Mouse (Mus musculus): Measurements from ENCODE around the gene Olfr25. TPM values are rescaled to one million over a fixed set of nuclear protein-coding genes. Genes with fewer than 3 reads are reported as not detected.

Olfr25 gene
- total RNA-seq (2021): not detected
- long read RNA-seq, experiment 1: 0 reads
- long read RNA-seq, experiment 2: 0 reads

GRCm38 (mm10) chr9:38328760-38329159 is at the start of gene Olfr25:
Gene Olfr25, plus strand, starts transcription at chr9:38329060.
- no peak within 1 kb of the TSS for H3K27ac ChIP-seq
- H3K4me3 ChIP-seq: no peak within 1 kb of the TSS
- no peak for TF ChIP-seq CTCF (conservative IDR thresholded peaks at IDR 0.05)
- DNase-seq (ENCODE audit: low spot score in 2 of 2): no peak

GRCm38 (mm10) chr9:38290807-38291206 is 38.1 kb upstream of the Olfr25 start, which contains the start of gene Olfr896-ps1:
Gene Olfr896-ps1, plus strand, starts transcription at chr9:38291107.
- DNase-seq (ENCODE audit: low spot score in 2 of 2): no peak
- no peak within 1 kb of the TSS for H3K27ac ChIP-seq
- H3K4me3 ChIP-seq: no peak within 1 kb of the TSS
- TF ChIP-seq CTCF (conservative IDR thresholded peaks at IDR 0.05): no peak

- H3K27ac ChIP-seq: no peak within 1 kb of the TSS
- TF ChIP-seq CTCF (conservative IDR thresholded peaks at IDR 0.05): no peak
- no peak for DNase-seq (ENCODE audit: low spot score in 2 of 2)
- H3K4me3 ChIP-seq: no peak within 1 kb of the TSS
These were observed 19.3 kb downstream of the Olfr25 start, which contains the start of gene Olfr898 for GRCm38 (mm10) chr9:38348111-38348510. Gene Olfr898, plus strand, starts transcription at chr9:38348411.

DNA sequence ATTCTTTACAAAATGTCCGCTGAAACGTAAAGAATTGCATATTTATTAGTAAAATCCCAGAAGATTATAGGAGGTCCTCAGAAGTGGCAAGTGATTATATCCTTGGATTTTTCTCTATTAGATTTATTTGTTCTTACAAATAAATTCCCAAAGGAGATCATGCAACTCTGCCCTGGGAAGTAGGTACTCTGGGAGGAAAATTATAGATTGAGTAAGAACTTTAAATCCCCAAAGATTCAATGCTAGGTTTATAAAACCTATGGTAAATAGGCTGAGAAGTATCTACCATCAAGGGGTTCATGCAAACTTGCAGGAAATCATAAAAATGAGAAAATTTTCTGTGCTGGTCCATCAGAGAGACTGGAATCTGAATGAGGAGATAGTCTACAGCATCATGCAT is 37.7 kb downstream of the Olfr25 start, which contains the start of gene Olfr250:
Olfr250 (plus strand) TSS at position 301 of the 400 bp plus-strand sequence.
- no peak for TF ChIP-seq CTCF (conservative IDR thresholded peaks at IDR 0.05)
- no peak for DNase-seq (ENCODE audit: low spot score in 2 of 2)
- no peak within 1 kb of the TSS for H3K27ac ChIP-seq
- H3K4me3 ChIP-seq: no peak within 1 kb of the TSS

DNA sequence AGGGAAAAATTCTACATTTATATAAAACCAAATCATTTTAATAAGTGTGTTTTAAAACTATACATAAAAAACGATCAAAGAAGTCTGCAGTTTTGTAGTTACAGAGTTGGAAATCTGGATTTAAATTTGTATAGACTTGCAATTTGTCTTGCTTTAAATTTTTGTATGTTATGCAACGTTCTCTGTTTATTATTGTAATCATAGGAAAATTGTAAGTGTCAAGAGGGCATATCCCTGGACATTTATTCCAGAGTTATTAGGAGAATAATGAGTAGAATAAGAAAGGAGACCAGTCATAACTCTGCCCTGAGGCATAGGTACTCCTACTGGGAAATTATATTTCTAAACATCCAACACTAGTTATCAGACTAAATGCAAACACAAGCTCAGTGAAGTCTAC is 47.9 kb downstream of the Olfr25 start, which contains the start of gene Olfr251:
Olfr251 (plus strand) TSS at position 301 of the 400 bp plus-strand sequence.
- DNase-seq (ENCODE audit: low spot score in 2 of 2): no peak
- no peak within 1 kb of the TSS for H3K4me3 ChIP-seq
- TF ChIP-seq CTCF (conservative IDR thresholded peaks at IDR 0.05): no peak
- no peak within 1 kb of the TSS for H3K27ac ChIP-seq

Other genes starting within 250 kb of the Olfr25 start
- gene Olfr887, start 245.0 kb upstream of the Olfr25 start, total RNA-seq (2021): not detected
- gene Olfr888, start 220.9 kb upstream of the Olfr25 start, total RNA-seq (2021): not detected
- gene Olfr889, start 213.9 kb upstream of the Olfr25 start, total RNA-seq (2021): not detected
- gene Olfr890, start 186.5 kb upstream of the Olfr25 start, total RNA-seq (2021): not detected
- not detected for gene Olfr891, start 148.2 kb upstream of the Olfr25 start, total RNA-seq (2021)
- gene Olfr893, start 120.7 kb upstream of the Olfr25 start, total RNA-seq (2021): not detected
- not detected for gene Olfr894, start 111.0 kb upstream of the Olfr25 start, total RNA-seq (2021)
- not detected for gene Olfr143, start 76.3 kb upstream of the Olfr25 start, total RNA-seq (2021)
- gene Olfr895, start 61.2 kb upstream of the Olfr25 start, total RNA-seq (2021): not detected
- not detected for gene Olfr896-ps1, start 38.0 kb upstream of the Olfr25 start, total RNA-seq (2021)
- gene Olfr898, start 19.4 kb downstream of the Olfr25 start, total RNA-seq (2021): not detected
- gene Olfr250, start 37.8 kb downstream of the Olfr25 start, total RNA-seq (2021): not detected
- not detected for gene Olfr251, start 48.0 kb downstream of the Olfr25 start, total RNA-seq (2021)
- not detected for gene Olfr147, start 72.6 kb downstream of the Olfr25 start, total RNA-seq (2021)
- not detected for gene Olfr901, start 100.4 kb downstream of the Olfr25 start, total RNA-seq (2021)
- not detected for gene Olfr902, start 118.6 kb downstream of the Olfr25 start, total RNA-seq (2021)
- gene Olfr904, start 134.1 kb downstream of the Olfr25 start, total RNA-seq (2021): not detected
- gene Olfr905, start 142.0 kb downstream of the Olfr25 start, total RNA-seq (2021): not detected
- gene Olfr906, start 158.0 kb downstream of the Olfr25 start, total RNA-seq (2021): not detected
- not detected for gene Olfr907, start 166.7 kb downstream of the Olfr25 start, total RNA-seq (2021)
- gene Olfr911-ps1, start 192.5 kb downstream of the Olfr25 start, total RNA-seq (2021): not detected
- not detected for gene Olfr910, start 208.8 kb downstream of the Olfr25 start, total RNA-seq (2021)